Mouse (Mus musculus) layer of hippocampus, postnatal 14 days (tissue): ENCODE measurements at regions not wholly inside any gene's neighbourhood (a gene's known extent, or its start where the extent isn't known, plus 50 kb on each side); places are given as distances from the start of the nearest gene placed in this dataset.
"Not testable (repeated sequence)": the region's sequence is repeated elsewhere in the genome, so short reads cannot be mapped to it uniquely, and the experiment has no call there.

Source experiments
- DNase-seq, 2 experiments: peaks; one replicate each; pipeline ENCODE4 v3.0.0; 2021 to 2022; ENCODE audit warnings: low spot score in 2 of 2, mixed read lengths in 1 of 2

DNA sequence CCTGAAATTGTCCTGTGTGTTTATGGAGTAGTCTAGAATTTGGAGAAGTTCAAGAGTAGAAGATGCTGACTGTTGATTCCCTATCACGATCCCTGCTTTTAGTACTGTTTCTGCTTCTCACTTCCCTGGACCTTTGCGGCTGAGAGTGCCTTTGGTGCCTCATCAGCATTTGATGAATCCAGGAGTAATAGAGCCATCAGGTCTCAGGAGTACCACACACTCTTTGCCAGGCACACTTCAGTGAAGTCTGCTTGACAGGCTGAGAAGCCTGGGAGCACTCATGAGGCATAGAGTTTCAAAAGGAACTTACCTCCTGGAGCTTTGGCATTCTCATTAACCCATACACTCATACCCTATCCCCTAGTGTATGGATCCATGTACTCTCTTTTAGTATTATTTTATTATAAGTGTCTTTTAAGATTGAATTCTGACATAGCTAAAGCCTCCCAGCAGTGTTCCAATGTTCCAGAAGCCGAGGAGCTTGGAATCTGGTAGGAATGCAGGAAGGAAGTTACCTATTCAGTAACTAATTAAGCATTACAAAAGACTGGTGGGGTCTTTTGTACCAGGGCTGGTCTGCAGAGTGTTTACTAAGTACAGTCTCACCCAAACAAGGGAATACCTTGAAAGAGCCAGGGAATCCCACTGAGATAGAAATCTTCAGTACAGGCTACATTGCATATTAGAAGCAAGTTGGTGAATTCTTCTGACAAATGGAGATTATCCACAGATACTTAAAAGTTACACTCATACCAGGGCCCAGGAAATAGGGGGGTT is 139.7 kb downstream of the Tex13c3 start:
- DNase-seq, result not testable (repeated sequence)

DNA sequence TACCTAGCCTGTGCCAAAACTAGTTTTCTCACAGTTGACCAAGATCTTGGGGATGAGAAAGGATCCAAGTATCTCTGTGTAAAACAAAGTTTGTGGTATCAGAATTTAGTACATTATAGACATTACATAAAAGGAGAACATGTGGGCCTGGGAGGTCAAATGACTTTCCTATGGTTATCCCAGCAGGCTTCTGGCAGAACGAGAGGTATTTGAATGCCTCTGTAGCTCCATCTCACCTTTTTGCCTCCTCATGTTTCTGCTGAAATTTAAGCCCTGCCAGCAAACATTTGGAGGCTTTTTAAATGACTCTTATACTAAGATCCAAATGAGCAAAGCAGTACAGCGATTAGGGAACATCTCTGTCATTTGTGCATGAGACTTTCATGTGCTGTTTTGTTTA is 167.8 kb downstream of the Tex13c3 start:
- no peak for DNase-seq

DNA sequence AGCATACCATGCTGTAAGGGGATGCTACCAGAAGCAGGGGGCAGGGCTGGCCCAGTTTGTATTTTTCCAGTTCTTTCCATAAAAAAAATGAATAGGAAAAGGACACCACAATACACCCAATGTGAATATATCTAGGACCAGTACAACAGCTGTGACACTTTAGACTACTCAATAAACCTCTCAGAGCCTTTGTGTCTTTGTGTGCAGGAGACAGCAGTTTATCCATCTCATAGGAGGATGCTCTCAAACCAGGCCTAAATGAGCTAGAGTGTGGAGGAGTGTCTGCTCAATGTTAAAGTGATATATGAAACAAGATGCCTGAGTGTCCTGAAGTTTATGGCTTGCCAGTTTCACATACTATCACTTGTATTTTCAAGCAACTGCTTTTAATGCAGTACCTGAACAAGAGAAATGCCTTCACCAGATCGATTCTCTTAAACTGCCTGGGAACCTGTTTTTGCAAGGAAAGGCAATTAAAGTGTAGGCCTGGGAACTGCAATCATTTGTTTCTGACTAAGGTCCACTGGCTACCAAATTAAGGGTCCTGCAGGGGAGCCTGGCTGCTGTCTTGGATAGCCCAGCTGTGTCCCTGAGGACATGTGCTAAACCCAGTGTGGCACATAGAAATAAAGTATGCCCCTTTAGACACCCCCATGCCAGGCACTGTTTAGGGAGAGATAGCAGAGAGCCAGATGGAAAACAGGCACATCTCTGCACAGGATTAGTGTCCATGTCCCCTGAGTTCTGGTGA is 169.1 kb downstream of the Tex13c3 start:
- DNase-seq, result no peak

DNA sequence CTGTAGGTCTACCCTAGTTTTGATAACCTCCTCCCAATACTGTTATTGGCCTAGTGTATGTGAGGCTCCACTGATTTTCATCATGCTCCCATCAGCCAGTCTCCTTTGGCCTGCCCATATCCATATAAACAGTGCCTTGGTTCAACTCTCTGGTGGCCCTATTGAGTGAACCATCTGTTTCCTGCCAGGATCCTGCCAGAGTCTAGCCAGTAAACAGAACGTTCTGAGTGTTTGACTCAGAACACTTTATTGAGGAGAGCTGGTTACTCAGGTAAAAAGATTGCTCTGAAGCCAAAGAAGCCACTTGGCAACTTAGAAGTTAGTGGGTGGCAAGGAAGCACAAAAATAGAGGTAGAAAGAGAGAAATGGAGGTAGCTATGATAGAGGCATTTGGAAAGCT is 169.7 kb downstream of the Tex13c3 start:
- DNase-seq, result no peak

DNA sequence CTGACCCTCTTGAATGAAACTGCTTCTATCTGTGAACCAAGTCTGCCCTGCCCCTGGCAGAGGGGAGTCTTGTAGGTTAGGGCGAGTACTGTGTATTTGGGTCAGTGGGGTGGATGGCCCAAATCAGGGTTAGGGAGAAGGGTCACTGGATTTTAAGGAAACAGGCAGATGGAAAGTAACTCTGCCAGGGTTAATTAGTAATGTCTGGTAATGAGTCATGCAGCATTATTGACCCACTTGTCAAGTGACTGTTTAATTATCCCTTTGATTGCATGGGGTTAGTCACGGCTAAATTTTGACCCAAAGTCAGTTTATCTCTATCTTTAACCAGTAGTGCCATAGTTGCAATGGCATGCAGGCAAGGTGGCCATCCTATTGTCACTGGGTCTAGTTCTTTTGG is 192.9 kb downstream of the Tex13c3 start:
- no peak for DNase-seq

DNA sequence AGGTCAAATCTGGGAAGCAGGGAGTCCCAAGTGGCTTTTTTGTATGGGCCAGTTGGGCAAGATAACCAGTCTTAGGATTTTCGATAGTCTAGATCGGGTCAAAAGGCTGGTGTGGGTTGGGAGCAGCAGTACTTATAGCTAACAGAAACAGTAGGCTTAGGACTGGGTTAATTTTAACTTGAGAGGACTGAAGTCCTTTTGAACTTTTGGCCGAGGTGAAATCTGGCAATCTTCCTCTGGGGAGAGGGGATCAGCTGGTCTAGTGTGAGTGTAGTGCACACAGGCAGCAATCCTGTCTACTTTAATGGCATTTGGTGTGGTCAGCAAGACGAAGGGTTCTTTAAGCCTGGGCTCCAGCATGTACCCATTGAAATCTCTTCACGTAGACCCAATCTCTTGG is 194.7 kb downstream of the Tex13c3 start:
- no peak for DNase-seq

DNA sequence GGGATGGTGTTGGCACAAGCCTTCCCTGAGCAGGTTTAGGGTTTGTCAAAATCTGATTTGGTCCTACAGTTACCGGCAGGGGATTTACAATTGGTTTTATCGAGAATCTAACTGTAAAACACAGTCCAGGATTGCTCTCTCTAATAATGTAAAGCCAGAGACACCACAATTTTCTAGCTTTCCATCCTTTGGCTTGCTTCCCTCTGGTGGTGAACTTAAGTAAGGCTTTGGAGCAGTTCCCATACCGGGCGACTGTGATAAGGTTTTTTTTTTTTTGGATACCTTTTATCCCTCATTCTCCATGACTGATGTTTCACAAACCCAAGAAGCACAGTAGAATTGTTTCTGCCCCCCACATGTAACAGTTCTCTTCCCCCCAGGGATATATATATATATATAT is 195.3 kb downstream of the Tex13c3 start:
- no peak for DNase-seq

DNA sequence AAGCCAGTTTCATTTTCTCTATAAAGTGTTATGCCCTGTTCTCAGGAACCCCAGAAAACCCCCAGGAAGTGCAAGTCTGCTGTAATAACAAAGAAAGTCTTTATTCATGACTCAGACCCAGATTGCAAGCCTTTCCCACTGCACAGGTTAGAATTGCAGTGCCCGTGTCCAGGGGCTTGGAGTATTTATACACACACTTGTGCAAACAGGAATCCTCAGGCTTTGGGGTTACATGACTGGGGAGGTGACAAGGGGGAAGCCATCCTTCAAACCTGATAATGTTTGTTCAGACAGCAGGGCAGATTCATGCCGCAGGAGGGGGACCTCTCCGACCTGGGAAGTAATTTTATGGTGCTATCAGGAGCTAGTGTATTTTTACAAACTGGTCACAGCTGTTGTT is 198.0 kb downstream of the Tex13c3 start:
- no peak for DNase-seq

DNA sequence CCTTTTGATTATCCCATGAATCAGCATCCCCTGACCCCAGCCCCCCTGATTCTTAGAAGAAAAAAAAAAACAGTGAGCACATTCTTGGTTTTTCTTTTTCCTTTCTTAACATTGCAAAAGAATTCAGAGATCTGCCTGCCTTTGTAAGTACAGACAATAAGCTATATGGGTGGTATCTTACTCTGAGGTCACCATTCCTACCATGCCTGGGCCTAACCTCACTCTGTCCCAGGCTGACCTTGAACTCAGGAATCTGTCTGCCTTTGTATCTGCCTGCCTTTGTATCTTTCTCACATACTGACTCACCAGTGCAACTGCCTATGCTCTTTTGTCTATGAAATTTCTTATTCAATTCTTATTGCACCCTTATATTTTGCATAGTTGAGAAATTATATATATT is 216.9 kb downstream of the Tex13c3 start:
- DNase-seq, result no peak

DNA sequence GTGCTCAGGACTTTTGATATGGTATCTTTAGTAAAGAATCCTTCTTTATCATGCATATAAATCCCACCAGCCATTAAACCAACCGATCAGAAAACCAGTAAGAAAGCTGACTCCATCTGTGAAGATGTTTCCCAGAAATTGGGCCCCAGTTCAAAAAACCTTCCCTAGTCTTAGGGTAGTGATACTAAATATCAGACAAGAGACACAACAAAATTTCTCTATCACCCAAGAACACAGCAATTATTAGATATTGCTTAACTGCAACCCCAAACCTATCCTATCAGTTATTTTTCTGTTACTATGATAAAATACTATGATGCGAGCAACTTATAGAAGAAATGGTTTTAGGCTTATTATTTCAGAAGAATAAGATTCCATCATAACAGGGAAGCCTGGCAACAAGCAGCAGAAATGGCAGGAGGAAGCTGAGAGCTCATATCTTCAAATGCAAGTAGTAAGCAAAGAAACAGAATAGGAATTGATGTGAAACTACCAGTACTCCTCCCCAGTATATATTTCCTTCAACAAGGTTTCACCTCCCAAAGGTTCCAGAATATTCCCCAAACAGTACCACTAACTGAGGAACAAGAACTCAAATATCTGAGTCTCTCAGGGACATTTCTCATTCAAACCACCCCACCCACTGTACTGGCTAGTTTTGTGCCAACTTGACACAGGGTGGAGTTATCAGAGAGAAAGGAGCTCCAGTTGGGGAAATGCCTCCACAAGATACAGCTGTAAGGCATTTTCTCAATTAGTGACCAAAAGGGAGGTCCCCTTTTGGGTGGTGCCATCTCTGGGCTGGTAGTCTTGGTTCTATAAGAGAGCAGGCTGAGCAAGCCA is 234.1 kb downstream of the Tex13c3 start:
- no peak for DNase-seq

DNA sequence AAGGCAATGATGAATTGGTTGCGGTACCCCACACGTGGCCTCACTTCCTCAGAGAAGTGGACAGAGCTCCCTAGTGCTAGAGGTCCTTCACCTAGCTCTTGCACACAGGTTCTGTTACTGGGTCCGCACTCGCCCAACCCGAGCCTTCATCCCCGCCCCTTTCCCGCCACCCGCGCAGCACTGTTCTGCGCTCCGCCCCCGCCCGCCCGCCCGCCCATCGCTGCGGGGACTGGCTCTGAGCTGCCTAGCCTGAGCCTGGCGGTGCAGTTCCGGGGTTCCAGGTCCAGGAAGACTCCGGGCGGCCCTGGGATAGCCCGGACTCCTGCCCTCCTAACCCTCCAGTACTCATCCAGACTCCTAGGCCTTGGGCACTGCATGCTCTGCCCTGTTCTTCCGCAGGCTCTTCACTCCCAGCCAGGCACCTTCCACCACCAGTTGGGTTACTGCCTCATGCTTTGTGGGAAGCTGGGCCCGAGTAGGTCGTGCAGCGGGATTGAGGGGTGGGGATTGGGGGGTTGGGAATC is 243.3 kb downstream of the Tex13c3 start:
- peak; percentile 18 to 25 for DNase-seq

DNA sequence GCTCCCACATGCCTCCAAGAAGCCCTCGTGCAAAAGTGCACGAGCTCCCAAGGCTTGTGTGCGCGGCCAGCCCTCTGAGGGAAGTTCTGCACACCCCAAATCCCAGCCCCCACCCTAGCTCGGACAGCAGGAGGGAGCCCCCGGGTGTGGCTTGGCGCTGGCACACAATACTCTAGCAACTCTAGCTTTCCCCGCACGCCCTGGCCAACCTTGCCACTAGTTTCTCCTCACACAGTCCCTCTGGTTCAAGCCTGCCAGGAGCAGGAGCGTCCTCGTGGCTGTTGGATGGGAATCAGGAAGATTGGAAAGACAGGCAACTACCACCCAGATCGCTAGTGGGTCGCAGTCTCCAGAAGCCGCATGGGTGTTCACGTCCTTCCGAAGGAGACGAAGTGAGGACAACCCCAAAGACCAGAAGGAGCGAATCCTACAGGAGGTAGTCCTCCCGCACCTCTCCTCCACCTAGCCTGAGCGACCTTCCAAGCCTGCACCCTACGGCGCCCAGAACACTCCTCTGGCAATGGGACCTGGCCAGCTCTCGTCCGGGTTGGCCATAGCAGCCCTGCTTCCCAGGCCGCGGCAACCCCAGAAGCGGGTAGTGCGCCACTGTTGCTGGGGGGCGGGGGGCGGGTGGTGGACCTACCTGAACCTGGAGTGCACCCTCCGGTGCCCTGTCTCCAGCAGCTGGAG is 243.9 kb downstream of the Tex13c3 start:
- DNase-seq, result peak in 1 of 2 experiments; percentile 18

DNA sequence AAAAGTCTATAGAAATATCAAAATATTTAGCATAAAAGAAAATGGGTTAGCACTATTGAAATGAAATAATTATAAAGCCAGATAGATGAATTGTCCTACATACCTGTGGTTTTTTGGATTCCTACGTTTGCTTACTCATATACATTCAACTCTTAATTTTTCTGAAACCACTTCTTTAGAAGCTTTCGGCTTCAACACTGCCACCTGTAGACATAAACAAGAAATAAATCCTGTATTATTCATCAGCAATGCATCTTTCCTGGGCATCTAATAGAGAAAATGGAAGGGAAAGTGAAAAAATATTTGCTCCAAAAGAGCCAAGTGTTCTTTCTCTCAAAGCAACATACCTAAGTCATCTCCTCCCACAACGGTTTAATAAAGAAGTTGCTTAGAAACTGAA is 245.7 kb downstream of the Tex13c3 start:
- no peak for DNase-seq

DNA sequence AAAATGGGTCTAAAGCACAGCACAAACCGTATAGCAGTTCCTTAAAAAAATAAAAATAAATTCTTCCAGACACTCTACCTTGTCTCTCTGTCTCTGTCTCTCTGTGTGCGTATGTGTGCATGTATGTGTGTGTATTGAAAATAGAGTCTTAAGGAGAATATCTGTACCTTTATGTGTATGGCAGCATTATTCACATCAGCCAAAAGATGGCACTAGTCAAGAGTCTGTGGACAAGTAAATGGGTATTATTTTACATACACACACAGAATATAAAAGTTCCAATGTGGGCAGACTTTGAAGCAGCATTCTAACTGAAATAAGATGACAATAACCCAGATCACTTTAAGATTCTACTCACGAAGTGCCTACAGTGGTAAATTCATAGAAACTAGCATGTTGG is 249.3 kb downstream of the Tex13c3 start:
- no peak for DNase-seq

DNA sequence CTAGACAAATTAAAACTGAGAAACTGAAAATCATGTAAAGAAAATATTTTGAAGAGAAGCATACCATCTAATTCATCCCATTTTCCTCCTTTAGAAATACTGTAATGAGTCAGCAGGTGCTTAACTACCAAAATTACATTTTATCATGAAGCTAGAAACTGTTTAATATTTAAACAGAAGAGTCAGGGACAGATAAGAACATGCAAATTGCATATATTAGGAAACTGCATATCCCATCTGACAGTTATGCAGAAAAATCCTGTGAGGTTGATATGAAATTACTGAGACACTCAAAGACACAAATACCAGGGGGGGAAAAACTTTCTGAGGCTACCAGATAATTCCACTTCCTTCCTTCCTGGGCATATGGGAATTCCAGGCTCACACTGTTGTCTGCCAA is 257.8 kb downstream of the Tex13c3 start:
- DNase-seq, result no peak

DNA sequence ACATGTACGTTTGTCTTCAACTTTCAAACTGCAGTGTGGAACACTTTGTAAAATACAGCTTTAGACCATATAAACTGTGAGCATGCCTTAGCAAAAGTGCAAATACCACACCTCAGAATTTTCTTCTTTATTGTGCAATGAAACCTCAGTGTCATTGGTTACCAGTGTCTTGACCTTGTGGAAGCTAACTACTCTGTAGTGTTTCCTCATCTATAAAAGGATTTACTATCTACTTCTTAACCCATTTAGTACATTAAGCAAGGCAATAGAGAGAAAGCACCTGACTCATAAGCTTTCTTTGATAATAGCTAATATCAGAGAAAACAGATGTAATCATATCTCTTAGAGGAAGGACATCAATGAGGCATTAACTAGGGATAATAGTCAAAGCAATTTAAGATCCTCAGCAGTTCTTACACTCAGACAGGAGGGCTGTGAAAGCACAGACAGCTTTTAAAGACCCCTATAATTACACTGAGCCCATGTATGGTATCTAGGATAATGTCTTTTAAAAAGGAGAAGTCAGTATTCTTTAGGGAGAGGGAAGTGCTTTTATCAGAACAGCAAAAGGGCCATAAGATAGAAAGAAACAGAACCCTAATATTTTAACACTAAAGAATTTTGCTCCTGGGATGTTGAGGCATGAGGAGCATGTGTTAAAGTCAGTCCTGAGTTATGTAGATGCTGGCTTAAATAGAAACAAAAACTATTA is 260.2 kb downstream of the Tex13c3 start:
- DNase-seq, result no peak

DNA sequence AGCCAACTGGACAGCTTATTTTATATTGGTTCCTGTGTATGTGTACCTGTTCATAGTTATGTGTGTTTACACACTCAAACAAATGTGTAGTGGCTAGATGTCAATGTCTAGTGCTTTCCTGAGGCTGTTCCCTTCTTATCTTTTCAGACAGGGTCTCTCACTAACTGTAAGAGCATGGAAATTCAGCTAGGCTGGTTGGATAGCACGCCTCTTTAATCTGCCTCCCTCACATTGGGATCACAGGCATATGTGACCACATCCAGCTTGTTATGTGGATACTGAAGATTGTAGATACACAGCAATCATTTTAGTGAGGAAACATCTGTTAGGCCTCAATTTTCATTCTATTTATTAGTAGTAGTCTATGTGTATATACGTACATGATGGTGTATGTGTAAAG is 261.4 kb downstream of the Tex13c3 start:
- no peak for DNase-seq

DNA sequence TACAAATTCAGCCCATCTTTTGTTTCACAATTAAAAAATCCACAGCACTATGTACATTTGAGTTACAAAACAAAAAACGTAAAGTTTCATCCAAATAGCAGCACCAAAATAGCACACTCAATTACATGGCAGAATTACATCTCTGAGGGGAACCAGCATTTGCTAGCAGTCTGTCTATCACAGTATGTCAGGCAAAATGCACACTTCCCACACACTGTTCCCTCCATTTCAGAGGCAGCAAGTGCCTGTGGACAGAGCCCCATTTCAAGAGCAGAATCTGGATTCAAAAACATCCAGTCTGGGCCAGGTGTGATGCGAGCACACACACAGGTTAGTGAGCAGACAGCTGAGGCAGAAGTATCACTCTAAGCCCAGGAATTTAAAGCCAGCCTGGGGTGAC is 261.8 kb downstream of the Tex13c3 start:
- DNase-seq, result peak in 1 of 2 experiments; percentile 30

DNA sequence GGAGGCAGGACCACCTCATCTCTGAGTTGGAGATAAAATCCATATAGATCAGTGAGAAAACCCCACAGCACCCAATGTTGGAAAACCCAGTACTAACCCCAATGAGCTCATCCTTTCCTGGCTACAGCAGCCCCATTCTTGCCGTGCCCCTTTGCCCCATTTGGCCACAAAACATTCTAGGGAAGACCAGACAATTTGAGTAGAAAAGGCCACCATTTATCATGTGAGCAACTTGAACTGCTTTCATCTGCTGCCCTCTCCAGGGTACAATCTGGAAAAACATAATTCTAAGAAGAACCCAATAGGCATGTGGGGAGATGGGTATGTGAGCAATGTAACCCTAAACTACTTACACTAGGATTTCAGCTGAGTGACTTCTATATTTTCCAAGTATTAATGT is 274.7 kb downstream of the Tex13c3 start:
- DNase-seq, result no peak

DNA sequence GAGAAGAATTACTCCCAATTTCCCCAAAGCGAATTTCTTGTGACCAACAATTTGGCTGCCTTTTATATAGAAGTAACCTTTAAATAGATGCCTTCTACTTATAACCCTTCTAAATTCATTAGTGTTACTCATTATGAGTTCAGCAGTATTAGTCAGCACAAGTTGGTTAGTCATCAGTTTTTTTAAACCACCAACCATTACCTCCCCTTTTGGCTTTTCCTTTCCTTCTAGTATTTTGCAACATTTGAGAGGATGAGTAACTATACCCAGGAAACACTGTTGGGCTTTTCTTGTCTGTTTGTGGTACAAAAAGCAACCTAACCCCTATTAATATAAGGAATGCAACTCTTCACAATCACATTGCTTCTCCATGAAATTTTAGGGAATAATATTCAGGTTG is 278.6 kb downstream of the Tex13c3 start:
- no peak for DNase-seq
